Mouse (Mus musculus) liver, embryonic 14.5 days (tissue): ENCODE results near the gene Wfikkn1.

Experiments
- CTCF ChIP-seq: IDR thresholded peaks from 2 replicates; pipeline ENCODE4 v1.5.1; 2016; ENCODE audit warnings: antibody characterized with exemption, low read depth, control low read depth
- EP300 ChIP-seq: IDR thresholded peaks from 2 replicates; pipeline ENCODE4 v1.6.1; 2016; ENCODE audit warnings: antibody characterized with exemption, low read depth

- TF ChIP-seq CTCF = no peak
- TF ChIP-seq EP300 = no peak
Observed at GRCm38 (mm10) chr17:25887467-25887866, 6.8 kb upstream of the Wfikkn1 start.
